Mouse (Mus musculus): ENCODE measurements around the gene Clcn7.

The Clcn7 gene

DNA sequence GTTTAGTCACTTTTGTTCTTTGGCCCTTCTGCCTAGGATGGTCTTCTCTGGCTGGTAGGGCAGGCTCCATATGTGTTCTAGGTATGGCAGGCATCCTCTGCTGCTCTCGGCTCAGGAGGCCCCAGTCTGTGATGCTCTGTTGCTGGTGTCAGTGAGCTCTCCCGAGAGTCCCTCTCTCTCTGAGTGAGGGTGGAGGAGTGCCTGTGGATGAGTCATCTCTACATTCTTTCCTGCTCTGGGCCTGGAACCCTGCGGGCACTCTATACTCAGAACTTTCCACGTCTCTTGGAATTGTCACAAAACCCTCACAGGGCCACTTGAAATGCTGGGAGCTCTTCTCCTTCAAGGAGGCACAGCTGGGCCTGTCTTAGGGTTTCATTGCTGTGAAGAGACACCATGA is 78.5 kb downstream of the Clcn7 start:
- DNase-seq (ENCODE audit: low read depth, low spot score), result no peak

Data from telencephalon, adult 2 months (tissue).